Mouse (Mus musculus) lung, postnatal 14 days (tissue): ENCODE results near the gene Sp110.
"Not testable (repeated sequence)": the region's sequence is repeated elsewhere in the genome, so short reads cannot be mapped to it uniquely, and the experiment has no call there.

Source experiments
- DNase-seq: peaks from one replicate; pipeline ENCODE4 v3.0.0; 2021

Sp110 gene

DNA sequence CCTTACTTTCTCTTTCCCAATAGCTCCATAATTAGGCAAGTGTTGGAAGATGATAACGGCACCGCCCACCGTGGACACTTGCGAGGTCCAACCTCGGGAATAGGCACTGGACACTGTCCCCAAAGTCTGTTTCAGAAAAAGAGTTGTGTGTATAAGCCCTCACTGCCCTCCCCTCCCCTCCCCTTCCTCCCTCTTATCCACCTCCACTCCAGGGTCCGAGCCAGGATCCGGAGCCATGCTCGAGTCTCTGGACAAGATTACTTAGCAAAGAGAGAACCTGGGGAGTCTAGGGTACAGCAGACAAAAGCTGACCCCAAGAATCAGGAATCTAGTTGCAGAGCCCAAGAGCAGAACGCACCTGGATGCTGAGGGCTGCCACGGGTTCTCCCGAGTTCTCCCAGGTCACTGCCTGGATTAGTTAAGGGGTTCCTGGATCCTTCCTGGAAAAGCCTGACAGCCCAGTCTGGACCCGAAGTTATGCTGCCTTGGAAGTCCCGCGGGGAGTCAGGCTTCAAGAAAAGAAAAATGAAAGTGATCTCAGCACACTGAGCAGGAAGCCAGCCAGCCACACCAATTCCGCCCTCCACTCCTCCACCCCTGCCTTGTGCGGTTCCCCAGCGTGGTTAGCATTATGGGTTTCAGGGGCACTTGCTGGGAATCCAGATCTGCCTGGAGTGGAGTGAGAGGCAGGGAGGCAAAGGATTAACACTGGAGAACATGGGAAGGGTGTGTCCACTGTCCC, at the start of gene Sp110:
TSS of gene Sp110 (minus strand) at position 547 of the 742 bp plus-strand sequence.
- peak; percentile 16 for DNase-seq

DNA sequence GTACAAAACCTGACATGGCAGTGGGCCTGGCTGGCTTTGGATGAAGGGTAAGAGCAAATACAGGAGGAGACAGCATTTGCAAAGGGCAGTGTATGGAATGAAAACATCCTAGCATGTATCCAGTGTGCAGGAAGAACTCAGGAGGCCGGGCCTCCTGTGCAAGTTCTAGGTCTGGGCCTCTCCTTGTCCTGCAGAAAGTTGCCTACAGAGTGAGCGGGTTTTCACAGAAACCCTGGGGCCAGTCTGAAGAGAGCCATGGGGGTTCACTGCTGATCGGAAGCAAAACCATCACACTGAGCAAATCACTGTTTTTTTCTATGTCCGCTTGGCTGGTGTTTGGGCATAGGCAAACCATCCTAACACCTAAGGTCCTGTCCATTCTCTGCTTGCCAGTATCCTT, 39.5 kb upstream of the Sp110 start:
- not testable (repeated sequence) for DNase-seq

DNA sequence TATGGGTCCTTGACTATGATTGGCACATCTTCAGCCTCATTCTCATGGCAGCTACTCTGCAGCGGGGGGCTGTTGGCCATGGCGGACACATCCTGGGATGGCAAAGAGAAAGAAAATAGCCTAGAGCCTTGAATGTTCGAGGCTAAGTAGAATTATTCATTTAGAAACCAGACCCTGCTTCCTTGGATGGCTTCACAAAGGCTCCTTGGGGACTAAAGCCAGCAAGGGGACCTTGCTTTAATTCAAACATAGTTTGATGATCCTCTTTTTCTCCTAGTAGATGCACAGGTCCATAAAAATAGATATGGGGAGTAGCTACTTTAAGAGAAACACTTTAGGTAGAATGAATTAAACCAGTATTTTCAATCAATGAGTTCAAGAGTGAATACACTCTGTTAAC, 38.3 kb upstream of the Sp110 start:
- DNase-seq = not testable (repeated sequence)

DNA sequence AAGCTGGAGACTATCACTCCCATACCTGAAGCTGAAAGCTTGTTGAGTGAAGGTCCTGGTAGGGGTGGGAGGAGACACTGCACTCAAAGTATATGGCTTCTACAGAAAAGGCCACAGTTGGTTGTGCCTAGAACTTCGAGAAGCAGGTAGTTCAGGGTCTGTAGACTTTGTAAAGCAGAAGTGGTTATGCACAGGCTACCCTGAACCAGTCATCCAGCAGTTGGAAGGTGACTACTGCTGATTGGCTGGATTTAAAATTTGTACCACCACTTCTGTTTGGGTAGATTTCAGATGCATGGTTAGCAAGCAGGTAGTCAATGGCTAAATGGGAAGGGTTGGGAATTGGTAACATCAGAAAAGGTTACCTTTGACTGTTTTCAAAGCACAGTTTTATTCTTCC, 20.1 kb upstream of the Sp110 start:
- DNase-seq = not testable (repeated sequence)

DNA sequence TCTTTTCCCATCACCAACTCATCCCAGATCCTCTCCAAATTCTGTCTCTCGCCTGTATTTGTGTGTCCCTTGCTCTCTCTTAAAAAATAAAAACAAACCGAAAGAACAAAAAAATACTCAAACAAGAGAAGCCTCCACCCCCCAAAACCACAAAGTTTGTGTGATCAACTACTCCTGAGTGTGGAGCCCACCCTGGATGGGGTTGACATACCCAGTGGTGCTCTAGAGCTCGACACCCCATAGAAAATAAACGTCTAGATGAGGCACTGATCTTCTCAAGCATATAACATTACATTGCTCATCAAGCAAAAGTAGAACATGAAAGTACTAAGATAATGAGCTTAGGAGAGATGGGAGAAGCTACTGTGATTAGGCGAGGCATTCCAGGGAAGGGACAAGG, 18.5 kb upstream of the Sp110 start:
- DNase-seq = not testable (repeated sequence)

DNA sequence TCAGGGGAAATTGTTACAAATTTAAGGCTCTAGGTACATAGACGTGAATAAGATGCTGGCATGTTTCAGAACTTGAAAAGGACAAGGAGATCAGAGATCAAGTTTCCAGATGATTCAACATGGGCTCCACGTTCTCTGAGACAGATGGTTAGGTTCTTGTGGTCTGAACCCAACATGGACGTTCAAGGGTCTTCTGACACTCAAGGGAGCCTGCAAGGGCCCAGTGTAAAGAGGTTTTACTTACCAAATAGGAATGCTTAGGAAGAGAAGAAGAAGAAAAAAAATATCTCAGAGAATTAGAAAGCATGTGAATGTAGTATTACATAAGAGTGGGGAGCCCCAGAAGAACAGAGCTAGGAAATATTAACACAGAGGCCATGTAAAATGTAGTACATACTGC, 17.2 kb upstream of the Sp110 start:
- DNase-seq = not testable (repeated sequence)

DNA sequence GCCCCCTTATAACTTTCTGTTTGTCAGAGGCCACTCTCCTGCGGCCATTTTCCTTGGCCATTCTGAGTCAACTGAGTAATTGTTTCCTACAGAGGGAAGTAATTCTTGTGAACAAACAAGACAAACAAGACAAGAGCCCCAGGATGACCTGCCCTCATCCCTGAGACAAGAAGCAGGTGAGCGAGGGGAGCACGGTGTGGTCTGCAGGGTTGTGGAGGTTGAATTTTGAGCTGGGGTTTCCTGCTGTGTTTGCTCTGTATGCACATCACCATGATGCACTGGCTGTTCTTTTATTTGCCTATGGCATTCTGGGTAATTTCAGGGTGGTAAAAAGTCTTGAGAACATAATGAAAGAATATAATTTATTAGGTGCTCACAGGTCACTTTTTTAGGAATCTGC, 16.5 kb upstream of the Sp110 start:
- not testable (repeated sequence) for DNase-seq

DNA sequence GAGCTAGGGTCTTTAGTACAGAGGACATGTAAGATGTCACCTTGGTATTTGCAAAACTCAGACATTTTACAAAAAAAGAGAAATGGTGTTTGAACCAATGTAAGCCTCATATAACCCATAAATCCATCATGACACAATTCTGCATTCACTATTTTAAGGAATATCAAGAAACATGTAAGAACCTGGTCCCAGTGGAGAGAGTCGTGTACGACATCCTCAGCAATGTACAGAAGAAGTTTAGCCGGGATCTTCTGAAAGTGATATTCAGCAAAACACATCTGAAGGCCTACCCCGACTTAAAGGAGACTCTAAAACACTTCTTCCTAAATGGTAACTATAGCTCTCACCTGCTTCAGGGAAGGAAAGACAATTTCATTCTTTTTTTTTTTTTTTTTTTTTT, 12.0 kb upstream of the Sp110 start:
- DNase-seq = not testable (repeated sequence)

DNA sequence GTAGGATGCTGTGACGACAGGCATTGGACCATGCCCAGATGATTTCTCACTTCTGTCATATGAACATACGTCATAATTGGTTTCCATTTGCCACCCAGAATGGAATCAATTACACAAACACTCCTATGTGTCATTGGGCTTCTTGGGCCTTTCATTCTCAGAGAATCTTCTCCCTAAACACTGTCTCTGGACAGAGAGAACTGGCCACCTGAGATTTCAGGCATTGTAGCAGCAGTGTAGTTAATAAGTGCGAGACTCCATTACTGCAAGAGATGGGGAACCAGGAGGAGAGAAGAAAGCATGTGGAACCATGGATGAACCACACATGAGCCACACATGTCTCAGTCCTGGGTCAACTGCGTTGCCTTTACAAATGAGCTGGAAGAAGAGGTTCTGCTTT, 9.7 kb upstream of the Sp110 start:
- not testable (repeated sequence) for DNase-seq

DNA sequence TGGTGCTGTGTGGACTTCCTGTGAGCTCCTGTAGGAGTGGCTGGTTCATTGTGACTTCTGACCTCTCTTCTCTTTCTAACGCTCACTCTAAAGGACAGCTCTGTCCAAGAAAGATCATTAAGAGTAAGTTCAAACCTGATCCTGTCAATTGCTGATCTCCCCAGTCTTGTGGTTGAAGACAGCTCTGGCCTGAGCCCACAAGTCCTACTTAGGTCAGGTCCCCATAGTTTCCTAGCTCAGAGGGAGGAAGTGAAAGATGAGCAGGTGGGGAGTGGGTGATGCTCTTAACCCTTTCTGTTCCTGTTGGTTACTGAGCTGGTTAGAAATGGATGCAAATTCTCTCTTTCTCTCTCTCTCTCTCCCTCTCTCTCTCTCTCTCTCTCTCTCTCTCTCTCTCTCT, 5.7 kb upstream of the Sp110 start:
- DNase-seq = not testable (repeated sequence)

DNA sequence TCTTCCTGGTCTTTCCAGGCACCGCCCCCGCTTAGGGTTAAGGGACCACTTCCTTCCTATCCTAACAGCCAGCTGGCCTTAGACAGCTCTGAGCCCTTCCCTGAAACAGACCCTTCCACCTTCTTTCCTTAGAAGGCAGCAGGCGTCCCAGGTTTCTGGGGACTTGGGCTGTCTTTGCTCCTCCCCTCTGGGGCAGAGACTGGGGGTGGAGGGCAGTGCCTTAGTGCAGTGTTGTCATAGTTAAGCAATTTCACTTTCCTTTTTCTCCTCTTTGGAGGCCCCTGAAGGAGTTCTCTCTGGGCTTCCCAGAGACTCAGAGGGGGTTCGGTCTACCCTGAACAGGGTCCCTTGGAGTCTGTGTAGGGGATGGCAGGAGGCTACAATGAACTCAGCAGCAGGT, 2.2 kb upstream of the Sp110 start:
- DNase-seq = peak; percentile 23

DNA sequence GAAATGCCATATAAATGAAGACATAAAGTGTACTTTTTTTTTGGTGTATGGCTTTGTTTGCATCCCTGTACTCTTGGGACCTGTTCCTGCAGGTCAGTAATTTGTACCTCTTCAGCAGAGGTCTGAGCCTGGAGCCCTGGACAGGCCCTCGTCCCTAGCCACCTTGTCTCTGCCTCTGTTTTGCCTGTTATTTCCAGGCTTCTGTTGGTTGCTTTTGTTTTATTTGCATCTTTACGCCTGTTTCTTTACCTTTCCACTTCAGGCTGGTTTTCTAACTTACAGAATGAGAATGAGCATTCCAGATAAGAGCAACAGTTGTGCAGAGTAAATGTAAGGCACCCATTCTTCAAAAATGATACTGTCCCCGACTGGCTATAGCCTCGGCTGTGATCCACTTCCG, 1.5 kb upstream of the Sp110 start, which contains the start of gene Sp140:
TSS of gene Sp140 (plus strand) at position 301 of the 400 bp plus-strand sequence.
- not testable (repeated sequence) for DNase-seq

DNA sequence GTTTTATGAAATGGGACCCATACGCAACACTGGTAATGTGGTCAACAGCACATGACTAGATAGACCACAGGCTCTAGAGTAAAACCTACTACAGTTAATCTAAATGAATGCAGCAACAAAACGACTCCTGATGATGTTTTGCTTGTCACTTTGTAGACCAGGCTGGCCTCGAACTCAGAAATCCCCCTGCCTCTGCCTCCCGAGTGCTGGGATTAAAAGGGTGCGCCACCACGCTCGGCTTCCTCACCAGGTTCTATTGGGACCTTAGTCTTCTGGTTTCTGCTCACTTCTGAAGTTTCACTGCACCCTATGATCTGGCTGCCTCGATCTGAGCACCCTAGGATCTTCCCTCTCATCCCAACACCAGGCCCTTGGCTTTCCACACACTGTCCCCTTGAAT, 6.1 kb downstream of the Sp110 start:
- not testable (repeated sequence) for DNase-seq

DNA sequence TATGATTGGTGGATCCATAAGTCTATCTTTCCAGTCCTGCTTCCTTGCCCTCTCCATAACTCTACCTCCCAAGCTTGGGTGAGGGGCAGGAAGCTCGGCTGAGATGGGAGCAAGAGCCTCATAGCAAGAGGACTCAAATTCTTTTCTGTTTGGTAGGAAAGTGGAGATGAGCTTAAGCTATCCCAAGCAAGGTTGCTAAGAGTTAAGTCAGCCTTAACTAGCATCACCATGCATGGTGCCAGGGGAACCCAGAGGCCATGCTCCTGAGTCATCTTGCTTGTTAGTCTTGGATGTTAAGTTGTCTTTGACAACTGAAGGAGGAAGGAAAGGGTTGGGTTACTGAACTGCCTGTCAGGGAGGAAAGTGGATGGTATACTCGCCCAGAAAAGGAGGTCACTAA, 9.9 kb downstream of the Sp110 start:
- not testable (repeated sequence) for DNase-seq

DNA sequence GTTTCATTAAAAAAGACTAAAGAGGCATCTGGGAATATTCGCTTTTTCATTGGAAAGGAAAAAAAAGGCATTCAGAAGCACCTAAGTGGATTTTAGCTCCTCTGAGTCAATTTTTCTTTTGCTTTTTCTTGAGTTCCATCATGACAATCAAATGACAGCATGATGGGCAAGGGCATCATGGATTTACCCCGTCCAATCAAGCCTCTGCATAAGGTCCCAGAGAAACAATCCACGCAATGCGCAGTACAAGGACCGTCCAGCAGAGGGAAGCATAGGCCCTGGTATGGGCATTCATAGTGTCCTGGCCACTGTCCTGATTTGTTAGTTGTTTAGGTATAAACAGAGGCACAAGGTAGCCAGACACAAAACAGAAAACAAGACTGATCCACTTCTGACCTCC, 17.1 kb downstream of the Sp110 start:
- not testable (repeated sequence) for DNase-seq

DNA sequence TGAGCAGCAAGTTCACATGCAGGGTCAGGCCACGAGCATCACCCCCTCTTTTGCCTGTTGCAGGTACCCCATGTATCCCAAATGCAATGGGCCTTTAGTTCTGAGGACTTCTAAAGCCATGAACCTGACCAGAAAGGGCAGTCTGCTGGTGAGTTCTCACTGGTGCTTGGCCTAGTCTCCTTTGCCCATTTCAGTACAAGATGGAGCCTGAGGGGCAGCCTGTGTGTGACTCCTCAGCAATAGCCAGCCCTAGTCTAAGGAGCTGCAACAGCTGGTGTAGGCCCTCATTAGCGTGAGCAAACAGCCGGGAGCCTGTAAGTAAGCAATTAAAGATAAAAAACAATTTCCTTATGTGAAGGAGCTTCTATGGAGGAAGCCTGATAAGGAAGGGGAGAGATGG, 18.0 kb downstream of the Sp110 start:
- not testable (repeated sequence) for DNase-seq

DNA sequence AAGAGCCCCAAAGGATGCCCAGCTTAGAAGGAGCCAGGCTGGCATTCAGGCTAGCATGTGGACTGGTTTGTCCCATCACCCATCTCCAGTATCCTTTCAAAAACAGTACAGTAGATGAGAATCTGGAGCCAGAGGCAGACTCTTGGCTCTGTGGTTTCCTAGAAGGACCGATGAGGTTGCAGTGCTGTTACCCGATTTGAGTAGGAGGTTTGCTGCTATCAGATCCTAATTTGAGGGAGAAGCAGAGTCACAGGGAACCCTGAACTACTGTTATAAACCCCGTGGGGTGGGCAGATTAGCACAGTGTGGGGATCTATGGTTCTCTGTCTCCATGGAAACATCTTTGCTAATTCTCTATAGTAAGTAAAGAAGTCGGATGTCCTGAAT, 18.5 kb downstream of the Sp110 start:
- not testable (repeated sequence) for DNase-seq

DNA sequence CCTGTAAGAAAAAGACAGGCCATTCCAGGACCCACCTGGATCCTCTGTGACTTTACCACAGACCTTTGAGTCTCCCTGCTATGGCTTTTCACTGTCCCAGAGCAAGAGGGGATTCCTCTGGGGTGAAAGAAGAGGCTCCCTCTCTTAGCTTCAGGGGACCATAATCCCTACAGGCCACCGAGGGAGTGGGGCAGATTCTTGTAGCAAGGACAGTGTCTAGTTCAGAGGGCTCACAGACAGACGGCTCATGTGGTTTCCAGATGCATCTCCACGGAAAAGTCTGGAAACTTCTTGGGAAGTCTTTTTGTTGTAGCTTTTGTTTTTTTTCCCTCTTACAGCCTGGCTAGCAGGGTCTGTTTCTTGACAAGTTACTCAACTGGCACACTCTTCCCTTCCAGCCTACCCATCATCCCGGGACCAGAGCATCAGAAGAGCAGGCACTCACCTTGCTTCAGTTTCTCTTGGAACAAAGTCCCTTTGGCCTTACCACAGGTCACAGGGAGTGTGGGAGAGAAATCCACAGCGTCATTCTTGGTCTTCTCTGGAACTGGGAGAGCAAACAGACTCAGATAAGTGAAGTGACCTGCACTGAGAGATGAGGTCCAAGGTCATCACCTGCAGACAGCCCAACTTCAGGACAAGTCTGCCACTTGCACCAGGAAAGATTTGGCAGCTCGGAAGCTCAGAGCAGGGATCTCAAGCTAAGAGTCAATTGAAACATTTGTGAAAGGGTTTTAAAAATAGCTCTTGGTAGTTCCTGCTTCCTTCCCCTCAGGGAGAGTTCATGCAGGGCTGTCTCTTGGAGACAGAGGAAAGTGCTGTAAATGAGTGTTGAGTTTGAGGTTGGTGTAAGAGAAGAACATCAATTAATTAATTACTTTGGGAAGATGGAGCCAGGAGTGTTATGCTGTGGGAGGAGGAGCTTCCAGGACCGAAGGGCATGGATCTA, 19.1 kb downstream of the Sp110 start:
- DNase-seq = not testable (repeated sequence)

DNA sequence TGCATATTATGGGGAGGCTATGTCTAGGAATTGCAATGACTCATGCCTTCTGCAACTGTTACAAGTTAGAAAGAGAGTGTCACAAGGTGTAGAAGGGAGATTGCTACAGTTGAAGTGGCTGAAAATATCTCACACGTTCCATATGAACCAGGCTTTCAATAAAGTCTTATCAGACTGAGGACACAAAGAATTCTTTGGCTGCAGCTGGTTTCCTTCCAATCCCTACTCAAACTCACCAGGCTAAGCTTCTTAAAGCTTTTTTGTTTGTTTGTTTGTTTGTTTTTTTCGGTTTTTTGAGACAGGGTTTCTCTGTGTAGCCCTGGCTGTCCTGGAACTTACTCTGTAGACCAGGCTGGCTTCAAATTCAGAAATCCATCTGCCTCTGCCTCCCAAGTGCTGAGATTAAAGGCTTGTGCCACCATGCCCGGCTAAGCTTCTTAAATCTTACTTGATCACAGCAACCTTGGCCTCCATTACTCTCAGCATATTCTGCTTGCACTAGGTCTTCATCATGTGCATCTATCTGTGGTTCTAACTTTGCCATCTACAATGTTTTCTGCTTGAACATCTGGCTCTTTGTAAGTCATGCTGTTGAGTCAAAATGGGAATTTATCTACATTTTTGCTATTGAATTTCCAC, 20.1 kb downstream of the Sp110 start:
- not testable (repeated sequence) for DNase-seq

DNA sequence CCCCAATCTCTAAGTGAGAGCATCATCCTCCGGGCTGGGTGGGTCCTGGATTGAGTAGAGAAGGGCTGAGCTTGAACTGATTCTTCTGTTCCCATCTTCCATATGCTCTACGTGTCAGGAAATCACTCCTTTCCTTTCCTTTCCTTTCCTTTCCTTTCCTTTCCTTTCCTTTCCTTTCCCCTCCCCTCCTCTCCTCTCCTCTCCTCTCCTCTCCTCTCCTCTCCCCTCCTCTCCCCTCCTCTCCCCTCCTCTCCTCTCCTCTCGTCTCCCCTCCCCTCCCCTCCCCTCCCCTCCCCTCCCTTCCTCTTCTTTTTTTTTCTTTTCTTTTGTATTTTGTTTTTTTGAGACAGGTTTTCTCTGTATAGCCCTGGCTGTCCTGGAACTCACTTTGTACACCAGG, 23.2 kb downstream of the Sp110 start, which contains the start of gene G530012D18Rik:
TSS of gene G530012D18Rik (plus strand) at position 301 of the 400 bp plus-strand sequence.
- DNase-seq = not testable (repeated sequence)

DNA sequence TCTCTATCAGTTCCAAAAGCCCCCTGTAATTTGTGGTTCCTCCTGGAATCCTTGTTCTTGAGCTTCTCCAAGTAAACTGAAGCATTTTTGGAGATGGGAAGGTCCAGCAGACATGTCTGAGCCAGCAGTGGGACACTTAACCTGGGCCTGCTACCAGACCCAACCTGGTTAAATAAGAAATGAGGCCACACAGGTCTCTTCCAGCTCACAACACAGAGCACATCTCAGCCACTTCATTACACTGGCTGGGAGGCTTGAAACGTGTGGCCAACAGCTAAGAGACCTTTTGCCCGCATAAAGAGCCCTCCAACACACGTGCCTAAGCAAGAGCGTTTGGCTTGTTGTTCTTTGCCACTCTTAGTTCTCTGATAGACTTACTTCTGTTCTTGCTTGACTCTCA, 25.1 kb downstream of the Sp110 start:
- not testable (repeated sequence) for DNase-seq

DNA sequence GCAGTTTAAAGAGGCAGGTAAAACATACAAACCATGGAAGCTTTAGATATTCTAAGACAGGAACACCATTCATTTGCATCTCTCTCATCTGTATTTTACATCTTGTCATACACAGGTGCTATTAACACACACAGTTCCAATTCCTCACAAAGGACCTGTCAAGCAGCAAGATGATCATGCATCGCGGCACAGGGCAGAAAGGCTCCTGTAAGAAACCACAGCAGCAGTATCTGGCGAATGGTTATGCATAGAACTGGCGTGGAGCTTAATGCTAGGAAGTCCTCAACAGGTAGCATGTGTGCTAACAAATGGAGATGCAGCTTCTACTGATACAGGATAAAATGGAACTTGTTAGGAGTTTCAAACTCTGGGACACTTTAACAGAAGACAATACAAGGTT, 43.4 kb downstream of the Sp110 start:
- peak; percentile 7 for DNase-seq

DNA sequence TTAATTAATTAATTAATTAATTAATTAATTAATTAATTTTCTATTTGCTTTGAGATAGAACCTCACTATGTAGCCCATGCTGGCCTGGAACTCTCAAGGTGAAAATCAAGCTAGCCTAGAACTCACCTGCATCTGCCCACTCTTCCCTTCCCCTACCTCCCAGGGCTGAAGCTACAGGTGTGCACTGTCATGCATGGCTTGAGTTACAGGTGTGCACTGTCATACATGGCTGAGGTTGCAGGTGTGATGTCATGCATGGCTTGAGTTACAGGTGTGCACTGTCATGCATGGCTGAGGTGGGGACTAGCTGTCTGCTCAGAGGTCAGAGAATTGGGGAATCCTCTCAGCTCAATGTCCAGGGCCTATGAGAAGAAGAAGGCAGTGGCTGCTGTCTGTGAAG, 52.2 kb downstream of the Sp110 start:
- not testable (repeated sequence) for DNase-seq
